Mouse (Mus musculus): ENCODE measurements at regions not wholly inside any gene's neighbourhood (a gene's known extent, or its start where the extent isn't known, plus 50 kb on each side); places are given as distances from the start of the nearest gene placed in this dataset.

GRCm38 (mm10) chr17:4661996-4662395 is 332.1 kb upstream of the Arid1b start:
- DNase-seq (ENCODE audit: low spot score in 2 of 2), result no peak

GRCm38 (mm10) chr17:4668511-4668910 is 325.6 kb upstream of the Arid1b start:
- DNase-seq (ENCODE audit: low spot score in 2 of 2), result no peak

GRCm38 (mm10) chr17:4673271-4673670 is 320.9 kb upstream of the Arid1b start:
- no peak for DNase-seq (ENCODE audit: low spot score in 2 of 2)

GRCm38 (mm10) chr17:4706421-4706820 is 287.7 kb upstream of the Arid1b start:
- no peak for DNase-seq (ENCODE audit: low spot score in 2 of 2)

GRCm38 (mm10) chr17:4721061-4721460 is 273.1 kb upstream of the Arid1b start:
- no peak for DNase-seq (ENCODE audit: low spot score in 2 of 2)

- DNase-seq (ENCODE audit: low spot score in 2 of 2), result no peak
Measured at GRCm38 (mm10) chr17:4724031-4724430, 270.1 kb upstream of the Arid1b start.

GRCm38 (mm10) chr17:4726331-4726741 is 267.8 kb upstream of the Arid1b start:
- no peak for DNase-seq (ENCODE audit: low spot score in 2 of 2)

- no peak for DNase-seq (ENCODE audit: low spot score in 2 of 2)
Measured at GRCm38 (mm10) chr17:4734412-4734881, 259.7 kb upstream of the Arid1b start.

- peak in 1 of 2 experiments; percentile 46 for DNase-seq (ENCODE audit: low spot score in 2 of 2)
Measured at GRCm38 (mm10) chr17:4735185-4735584, 258.9 kb upstream of the Arid1b start.

GRCm38 (mm10) chr17:4736689-4737088 is 257.4 kb upstream of the Arid1b start:
- DNase-seq (ENCODE audit: low spot score in 2 of 2), result no peak

- DNase-seq (ENCODE audit: low spot score in 2 of 2), result no peak
Measured at GRCm38 (mm10) chr17:4738717-4739485, 255.2 kb upstream of the Arid1b start.

- no peak for DNase-seq (ENCODE audit: low spot score in 2 of 2)
Measured at GRCm38 (mm10) chr17:4740784-4741183, 253.3 kb upstream of the Arid1b start.

GRCm38 (mm10) chr17:4742314-4742713 is 251.8 kb upstream of the Arid1b start:
- no peak for DNase-seq (ENCODE audit: low spot score in 2 of 2)

- DNase-seq (ENCODE audit: low spot score in 2 of 2), result no peak
Measured at GRCm38 (mm10) chr17:4762956-4763355, 231.2 kb upstream of the Arid1b start.

- no peak for DNase-seq (ENCODE audit: low spot score in 2 of 2)
Measured at GRCm38 (mm10) chr17:4765723-4766122, 228.4 kb upstream of the Arid1b start.

- DNase-seq (ENCODE audit: low spot score in 2 of 2), result no peak
Measured at GRCm38 (mm10) chr17:4767947-4768522, 226.1 kb upstream of the Arid1b start.

- DNase-seq (ENCODE audit: low spot score in 2 of 2), result no peak
Measured at GRCm38 (mm10) chr17:4769284-4769683, 224.8 kb upstream of the Arid1b start.

GRCm38 (mm10) chr17:4770052-4770451 is 224.1 kb upstream of the Arid1b start:
- no peak for DNase-seq (ENCODE audit: low spot score in 2 of 2)

GRCm38 (mm10) chr17:4778161-4778560 is 216.0 kb upstream of the Arid1b start:
- peak; percentile 64 to 77 for DNase-seq (ENCODE audit: low spot score in 2 of 2)

- no peak for DNase-seq (ENCODE audit: low spot score in 2 of 2)
Measured at GRCm38 (mm10) chr17:4779017-4779416, 215.1 kb upstream of the Arid1b start.

GRCm38 (mm10) chr17:4781586-4781985 is 212.5 kb upstream of the Arid1b start:
- no peak for DNase-seq (ENCODE audit: low spot score in 2 of 2)

GRCm38 (mm10) chr17:4784296-4784695 is 209.8 kb upstream of the Arid1b start:
- DNase-seq (ENCODE audit: low spot score in 2 of 2), result no peak

GRCm38 (mm10) chr17:4785281-4785839 is 208.8 kb upstream of the Arid1b start:
- peak in 1 of 2 experiments; percentile 25 for DNase-seq (ENCODE audit: low spot score in 2 of 2)
